Mouse (Mus musculus) liver, postnatal 0 days (tissue): ENCODE data around the gene Ywhaq.

ENCODE experiments used
- CTCF ChIP-seq: sonication (generic); IDR thresholded peaks from 2 replicates; pipeline ENCODE4 v1.5.1; 2016; ENCODE audit warnings: antibody characterized with exemption, low read depth
- EP300 ChIP-seq: IDR thresholded peaks from 2 replicates; pipeline ENCODE4 v1.6.1; 2016; ENCODE audit warnings: antibody characterized with exemption, low read depth, mild to moderate bottlenecking

DNA sequence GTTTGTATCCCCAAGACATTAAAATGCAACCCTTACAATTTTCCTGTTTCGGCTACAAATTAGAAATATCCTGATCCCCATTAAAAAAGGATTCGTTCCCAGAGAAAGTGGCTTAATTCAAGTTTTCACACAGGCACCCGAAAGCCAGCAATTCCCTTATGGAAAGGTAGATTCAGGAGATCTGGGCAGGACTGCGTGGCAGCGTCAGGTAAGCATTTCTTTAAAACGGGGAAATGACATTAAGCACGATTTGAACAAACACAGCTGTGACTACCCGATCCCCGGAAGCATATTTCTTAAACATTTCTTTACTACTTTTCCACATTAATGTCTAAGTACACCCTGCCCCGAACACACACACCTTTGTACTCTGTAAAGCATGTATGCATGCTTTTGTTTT lies 646 bp upstream of the Ywhaq start:
- TF ChIP-seq CTCF: no peak
- TF ChIP-seq EP300: no peak
